Mouse (Mus musculus) MEL (cell line): Measurements from ENCODE around the gene Glmp. TPM values are rescaled to one million over a fixed set of nuclear protein-coding genes. Genes with fewer than 3 reads are reported as not detected.
A peak's percentile ranks its signal among the peaks of the same experiment; 100 is the strongest.

Experiments used
- DNase-seq: peaks from one replicate; pipeline ENCODE4 v3.0.0; 2011; ENCODE audit warnings: low read depth, low spot score
- H3K27ac ChIP-seq: 2 replicates; pipeline ENCODE4 v1.5.1; 2012; ENCODE audit warnings: low read depth, mild to moderate bottlenecking, control low read depth, low read length, moderate library complexity; ENCODE audit not compliant: control insufficient read depth
- H3K27me3 ChIP-seq, 2 experiments: fragments of 150-350 bp in 1 of 2; sonication (generic) in 1 of 2; 2 replicates each; pipeline ENCODE4 v1.6.1; 2012; ENCODE audit warnings: low read length in 2 of 2, mild to moderate bottlenecking in 2 of 2, improper control_type of control experiment in 1 of 2, moderate library complexity in 1 of 2; ENCODE audit not compliant: insufficient read depth in 2 of 2, control insufficient read depth in 1 of 2
- H3K36me3 ChIP-seq, 2 experiments: 2 replicates each; pipeline ENCODE4 v1.6.1; 2012 to 2014; ENCODE audit warnings: low read length in 2 of 2, improper control_type of control experiment in 1 of 2, inconsistent platforms in 1 of 2, mild to moderate bottlenecking in 1 of 2; ENCODE audit not compliant: insufficient read depth in 2 of 2, control insufficient read depth in 1 of 2
- H3K4me1 ChIP-seq, 2 experiments: fragments of 150-350 bp in 1 of 2; sonication (generic) in 1 of 2; 2 replicates each; pipeline ENCODE4 v1.6.1; 2012; ENCODE audit warnings: low read length in 2 of 2, improper control_type of control experiment in 1 of 2, mild to moderate bottlenecking in 1 of 2; ENCODE audit not compliant: insufficient read depth in 2 of 2, control insufficient read depth in 1 of 2
- H3K4me3 ChIP-seq, 2 experiments: fragments of 150-350 bp in 1 of 2; sonication (generic) in 1 of 2; 2 replicates each; pipeline ENCODE4 v1.5.1; 2012; ENCODE audit warnings: low read depth in 2 of 2, low read length in 2 of 2, mild to moderate bottlenecking in 2 of 2, moderate library complexity in 2 of 2, control low read depth in 1 of 2, improper control_type of control experiment in 1 of 2; ENCODE audit not compliant: control insufficient read depth in 1 of 2, insufficient read depth in 1 of 2
- H3K79me2 ChIP-seq: 2 replicates; pipeline ENCODE4 v1.6.1; 2012; ENCODE audit warnings: mild to moderate bottlenecking, low read length, moderate library complexity; ENCODE audit not compliant: control insufficient read depth, poor library complexity, insufficient read depth
- H3K9ac ChIP-seq: 2 replicates; pipeline ENCODE4 v1.6.1; 2012; ENCODE audit warnings: low read depth, mild to moderate bottlenecking, control low read depth, low read length, moderate library complexity; ENCODE audit not compliant: control insufficient read depth, poor library complexity, severe bottlenecking
- H3K9me3 ChIP-seq: fragments of 150-350 bp; sonication (generic); replicated peaks from 2 replicates; pipeline ENCODE4 v1.6.1; 2012; ENCODE audit warnings: mild to moderate bottlenecking, low read length, improper control_type of control experiment, moderate library complexity; ENCODE audit not compliant: insufficient read depth
- CHD1 ChIP-seq: IDR thresholded peaks from 2 replicates; pipeline ENCODE4 v1.6.1; 2012; ENCODE audit warnings: low read depth, mild to moderate bottlenecking, inconsistent platforms, low read length, improper control_type of control experiment
- CTCF ChIP-seq, 3 experiments: IDR thresholded peaks in 2 of 3; conservative IDR thresholded peaks in 1 of 3; 2 replicates each; pipeline ENCODE4 v1.5.1; 2011 to 2012; ENCODE audit warnings: low read length in 3 of 3, low read depth in 2 of 3, mild to moderate bottlenecking in 2 of 3, improper control_type of control experiment in 1 of 3, inconsistent platforms in 1 of 3, mixed read lengths in 1 of 3, moderate library complexity in 1 of 3; ENCODE audit not compliant: control insufficient read depth in 1 of 3, insufficient read depth in 1 of 3, poor library complexity in 1 of 3, severe bottlenecking in 1 of 3
- ELF1 ChIP-seq: IDR thresholded peaks from 2 replicates; pipeline ENCODE4 v1.6.1; 2014; ENCODE audit warnings: low read depth, mild to moderate bottlenecking, inconsistent platforms, low read length, improper control_type of control experiment, moderate library complexity
- EP300 ChIP-seq, 2 experiments: IDR thresholded peaks; 2 replicates each; pipeline ENCODE4 v1.6.1; 2011; ENCODE audit warnings: improper control_type of control experiment in 2 of 2, low read length in 2 of 2, low read depth in 1 of 2, mild to moderate bottlenecking in 1 of 2
- GATA1 ChIP-seq: IDR thresholded peaks from 2 replicates; pipeline ENCODE4 v1.6.1; 2011; ENCODE audit warnings: low read depth, low read length, improper control_type of control experiment
- HCFC1 ChIP-seq: IDR thresholded peaks from 2 replicates; pipeline ENCODE4 v1.6.1; 2012; ENCODE audit warnings: low read depth, mild to moderate bottlenecking, inconsistent platforms, low read length, improper control_type of control experiment, moderate library complexity
- KAT2A ChIP-seq: conservative IDR thresholded peaks from 2 replicates; pipeline ENCODE4 v1.6.1; 2012; ENCODE audit warnings: low read depth, low read length, improper control_type of control experiment, inconsistent platforms
- MAFK ChIP-seq: IDR thresholded peaks from 2 replicates; pipeline ENCODE4 v1.6.1; 2011; ENCODE audit warnings: low read depth, mild to moderate bottlenecking, low read length, improper control_type of control experiment, borderline replicate concordance
- MEF2A ChIP-seq: IDR thresholded peaks from 2 replicates; pipeline ENCODE4 v1.6.1; 2014; ENCODE audit warnings: low read depth, mild to moderate bottlenecking, inconsistent platforms, low read length, improper control_type of control experiment; ENCODE audit not compliant: poor library complexity, insufficient replicate concordance, severe bottlenecking; ENCODE audit errors: extremely low read depth
- MXI1 ChIP-seq: IDR thresholded peaks from 2 replicates; pipeline ENCODE4 v1.6.1; 2011; ENCODE audit warnings: mild to moderate bottlenecking, low read depth, low read length, improper control_type of control experiment
- MYB ChIP-seq: IDR thresholded peaks from 2 replicates; pipeline ENCODE4 v1.6.1; 2011; ENCODE audit warnings: mild to moderate bottlenecking, low read depth, low read length, improper control_type of control experiment
- MYC ChIP-seq: IDR thresholded peaks from 2 replicates; pipeline ENCODE4 v1.6.1; 2011; ENCODE audit warnings: low read depth, mild to moderate bottlenecking, low read length, improper control_type of control experiment, moderate library complexity
- RCOR1 ChIP-seq: IDR thresholded peaks from 2 replicates; pipeline ENCODE4 v1.6.1; 2012; ENCODE audit warnings: low read depth, mild to moderate bottlenecking, inconsistent platforms, low read length, improper control_type of control experiment
- SIN3A ChIP-seq: IDR thresholded peaks from 2 replicates; pipeline ENCODE4 v1.6.1; 2012; ENCODE audit warnings: low read length, improper control_type of control experiment, inconsistent platforms
- TAL1 ChIP-seq: IDR thresholded peaks from 2 replicates; pipeline ENCODE4 v1.6.1; 2012; ENCODE audit warnings: mild to moderate bottlenecking, inconsistent platforms, low read length, moderate library complexity, mixed read lengths
- TCF12 ChIP-seq: IDR thresholded peaks from 2 replicates; pipeline ENCODE4 v1.6.1; 2014; ENCODE audit warnings: low read depth, mild to moderate bottlenecking, inconsistent platforms, low read length, improper control_type of control experiment, moderate library complexity
- polyA plus RNA-seq, 2 experiments: library from polyadenylated mRNA; stranded (reverse) in 1 of 2; unstranded in 1 of 2; fragments of >175 nt in 1 of 2; fragments of >200 nt in 1 of 2; gene quantifications; 2 replicates each; pipeline versions ENCODE4 v1.2.1 to v1.2.4; 2012; ENCODE audit warnings: low replicate concordance in 2 of 2, low read depth in 1 of 2; ENCODE audit not compliant: insufficient read length in 2 of 2, insufficient read depth in 1 of 2, missing spikeins in 1 of 2
- total RNA-seq: library from RNA; depleted of rRNA; stranded (reverse); fragments of 300-350 nt; gene quantifications from 2 replicates; pipeline ENCODE4 v1.2.3, GENCODE M21; 2012

Glmp gene
- total and polyA plus RNA-seq, 3 experiments = 47.6 to 181 TPM; not detected in 1

DNA sequence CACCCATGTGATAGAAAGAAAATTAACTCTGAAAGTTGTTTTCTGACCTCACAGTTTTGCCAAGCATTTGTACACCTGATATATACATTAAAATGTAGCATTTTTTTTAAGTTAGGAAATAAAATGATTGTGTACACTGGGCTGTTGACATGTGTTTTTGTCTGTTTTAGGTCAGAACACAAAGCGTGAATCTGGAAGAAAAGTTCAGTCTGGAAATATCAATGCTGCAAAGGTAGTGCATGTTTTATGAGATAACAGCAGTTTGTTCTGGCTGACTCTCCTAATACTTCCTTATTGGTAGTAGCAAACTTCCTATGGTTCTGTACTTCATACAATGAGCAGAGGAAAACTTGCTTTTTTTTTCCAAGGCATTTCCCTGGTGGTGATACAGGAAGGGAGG, 25.7 kb upstream of the Glmp start:
- peak; percentile 51 for DNase-seq
- H3K27me3 ChIP-seq = no peaks in the 10 kb centered on the region
- no peak overlapping the region for H3K27ac ChIP-seq
- H3K9me3 ChIP-seq = no peaks in the 10 kb centered on the region
- peaks cover 42% of the 10 kb centered on the region for H3K79me2 ChIP-seq
- peak overlapping the region in 1 of 2 experiments; percentile 80; a peak in 2 of 4 replicates for H3K4me3 ChIP-seq
- peak overlapping the region; percentile 18; the same call in 1 of the 2 replicates for H3K9ac ChIP-seq
- H3K36me3 ChIP-seq = peaks cover 40 to 41% of the 10 kb centered on the region in 2 experiments
- TF ChIP-seq EP300 (IDR thresholded peaks at IDR 0.05; ENCODE audit: low read depth in 1 of 2, low read length in 2 of 2) (peak; percentile 57 to 76; a peak in 2 of 4 replicates), MXI1 (peak; percentile 71), KAT2A (no peak), MYC (peak; percentile 68; the same call in 1 of the 2 replicates), CHD1 (0 out of 2 replicates have a peak, but pooled peaks have one; percentile 49), TCF12 (peak; percentile 73), CTCF (IDR thresholded peaks at IDR 0.05 in 2 of 3, conservative IDR thresholded peaks at IDR 0.05 in 1 of 3; ENCODE audit: control insufficient read depth in 1 of 3, insufficient read depth in 1 of 3, low read depth in 2 of 3, low read length in 3 of 3, poor library complexity in 1 of 3, severe bottlenecking in 1 of 3) (no peak), RCOR1 (peak; percentile 73; the same call in 1 of the 2 replicates), HCFC1 (no peak), SIN3A (peak; percentile 70), MEF2A (no peak), MAFK (no peak), MYB (no peak), TAL1 (peak; percentile 81), GATA1 (peak; percentile 79)
- H3K4me1 ChIP-seq = peaks cover 7 to 11% of the 10 kb centered on the region in 2 experiments

DNA sequence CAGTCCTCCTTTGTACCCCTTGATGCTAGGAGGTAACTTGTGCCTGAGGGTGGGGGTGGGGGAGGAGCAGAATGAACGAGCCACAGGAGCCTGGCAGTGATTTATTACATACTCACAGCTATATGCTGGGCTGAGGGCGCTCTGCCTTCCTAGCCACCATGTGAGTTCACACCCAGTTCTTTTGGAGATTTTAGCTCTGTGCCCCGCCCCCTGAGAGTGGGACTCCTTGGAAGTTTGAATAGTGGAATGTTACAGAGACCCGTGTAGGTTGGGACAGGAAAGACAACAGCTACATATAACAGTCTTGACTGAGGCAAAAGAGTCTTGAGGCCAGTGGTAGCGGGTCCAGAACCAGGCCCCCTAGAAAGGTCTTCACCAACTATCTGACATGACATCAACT, 4.1 kb downstream of the Glmp start:
- Histone ChIP-seq H3K9me3 (no peaks in the 10 kb centered on the region), H3K27me3 (no peaks in the 10 kb centered on the region), H3K4me1 (peaks cover 0 to 13% of the 10 kb centered on the region in 2 experiments; a peak in 3 of 4 replicates), H3K79me2 (peaks cover 12% of the 10 kb centered on the region), H3K36me3 (peaks cover 0 to 2% of the 10 kb centered on the region in 2 experiments; a peak in 2 of 4 replicates), H3K27ac (no peak overlapping the region), H3K9ac (no peak overlapping the region), H3K4me3 (no peak overlapping the region)
- no peak for DNase-seq
- TF ChIP-seq ELF1 = no peak
